Mouse (Mus musculus) intestine, embryonic 15.5 days (tissue): ENCODE results near the gene Ccdc185. TPM values are rescaled to one million over a fixed set of nuclear protein-coding genes. Genes with fewer than 3 reads are reported as not detected.

Experiments used
- ATAC-seq: fragments of 200-750 bp; cut with Nextera tagmentation; 2 replicates; pipeline ENCODE4 v1.8.0; 2017; ENCODE audit warnings: moderate TSS enrichment, moderate library complexity
- H3K27ac ChIP-seq: fragments of 300-500 bp; sonication (generic); 2 replicates; pipeline ENCODE4 v1.5.1; 2015; ENCODE audit warnings: mild to moderate bottlenecking, inconsistent platforms
- H3K27me3 ChIP-seq: fragments of 300-500 bp; sonication (generic); replicated peaks from 2 replicates; pipeline ENCODE4 v1.6.1; 2015; ENCODE audit warnings: inconsistent platforms
- H3K36me3 ChIP-seq: fragments of 300-500 bp; sonication (generic); 2 replicates; pipeline ENCODE4 v1.6.1; 2015; ENCODE audit warnings: inconsistent platforms
- H3K4me1 ChIP-seq: fragments of 300-500 bp; sonication (generic); replicated peaks from 2 replicates; pipeline ENCODE4 v1.6.1; 2015; ENCODE audit warnings: inconsistent platforms
- H3K4me2 ChIP-seq: fragments of 300-500 bp; sonication (generic); replicated peaks from 2 replicates; pipeline ENCODE4 v1.6.1; 2015; ENCODE audit warnings: mild to moderate bottlenecking, inconsistent platforms
- H3K4me3 ChIP-seq: fragments of 300-500 bp; sonication (generic); replicated peaks from 2 replicates; pipeline ENCODE4 v1.5.1; 2015; ENCODE audit warnings: inconsistent platforms
- H3K9ac ChIP-seq: fragments of 300-500 bp; sonication (generic); 2 replicates; pipeline ENCODE4 v1.6.1; 2015; ENCODE audit warnings: inconsistent platforms
- H3K9me3 ChIP-seq: fragments of 300-500 bp; sonication (generic); 2 replicates; pipeline ENCODE4 v1.6.1; 2016; ENCODE audit warnings: inconsistent platforms
- WGBS: fragments of 180-500 bp; shearing (Covaris S2); methylation state at CpG from one replicate; pipeline ENCODE4 v1.1.7; 2015; 5-methylcytosine and 5-hydroxymethylcytosine counted together
- polyA plus RNA-seq: library from polyadenylated mRNA; unstranded; fragments of >200 nt; fragmentation: Nextera tagmentation; extraction: Ambion mirVana; gene quantifications from 2 replicates; pipeline ENCODE4 v1.2.1, GENCODE M21; 2015

Ccdc185 gene
- not detected in 2 replicates for polyA plus RNA-seq

DNA sequence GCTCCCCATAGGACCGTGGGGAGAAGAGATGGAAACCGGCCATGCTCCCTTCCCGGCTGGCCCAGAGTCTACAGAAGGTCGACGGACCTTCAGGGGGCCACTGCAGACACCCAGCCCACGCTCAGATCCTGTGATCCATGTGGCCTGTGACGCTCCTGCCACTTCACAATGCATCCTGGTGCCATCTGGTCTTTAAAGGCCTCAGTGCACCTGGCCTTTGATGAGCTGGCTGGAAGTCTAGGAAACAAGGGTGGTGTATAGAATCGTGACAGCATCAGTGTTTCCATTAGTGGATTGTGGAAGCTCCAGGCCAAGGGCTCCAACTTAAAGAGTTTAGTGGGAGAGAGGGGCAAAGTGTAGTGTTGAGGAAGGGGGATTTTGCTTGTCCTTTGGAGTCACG, at the start of gene Ccdc185:
TSS of gene Ccdc185 (minus strand) at position 101 of the 400 bp plus-strand sequence.
- Histone ChIP-seq H3K27me3 (no peaks in the 10 kb centered on the region), H3K4me2 (no peak within 1 kb of the TSS), H3K27ac (no peak within 1 kb of the TSS), H3K4me1 (no peaks in the 10 kb centered on the region), H3K9me3 (no peaks in the 10 kb centered on the region), H3K36me3 (no peaks in the 10 kb centered on the region), H3K4me3 (no peak within 1 kb of the TSS), H3K9ac (no peak within 1 kb of the TSS)
- ATAC-seq = no peak
- 92% methylated on average over 9 of the region's 9 CpGs for WGBS

DNA sequence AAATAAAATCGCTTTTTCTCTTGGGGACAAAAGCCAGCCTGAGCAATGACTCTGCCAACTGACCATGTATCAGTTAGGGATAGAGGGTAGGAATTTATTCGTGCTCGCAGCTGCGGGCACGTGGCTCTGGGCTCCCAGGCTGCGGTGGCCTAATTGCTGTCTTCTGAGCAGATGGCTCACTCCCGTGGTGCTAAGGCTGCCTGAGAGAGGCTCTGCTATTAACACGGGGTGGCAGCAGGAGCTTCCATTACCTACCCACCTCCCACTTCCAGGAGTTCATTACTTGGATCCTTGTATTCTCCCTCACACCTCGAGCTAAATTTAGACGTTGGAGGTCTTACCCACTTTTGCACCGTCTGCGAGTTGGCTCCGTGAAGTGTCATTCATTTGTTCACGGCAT, 48.1 kb upstream of the Ccdc185 start:
- H3K9me3 ChIP-seq = no peaks in the 10 kb centered on the region
- H3K4me3 ChIP-seq = no peak overlapping the region
- H3K4me2 ChIP-seq = no peak overlapping the region
- H3K4me1 ChIP-seq = peaks cover 8% of the 10 kb centered on the region; the same call in 1 of the 2 replicates
- H3K27me3 ChIP-seq = no peaks in the 10 kb centered on the region
- no peak overlapping the region for H3K9ac ChIP-seq
- 76% methylated on average over 14 of the region's 14 CpGs for WGBS
- H3K27ac ChIP-seq = no peak overlapping the region
- H3K36me3 ChIP-seq = no peaks in the 10 kb centered on the region
- ATAC-seq = no peak

DNA sequence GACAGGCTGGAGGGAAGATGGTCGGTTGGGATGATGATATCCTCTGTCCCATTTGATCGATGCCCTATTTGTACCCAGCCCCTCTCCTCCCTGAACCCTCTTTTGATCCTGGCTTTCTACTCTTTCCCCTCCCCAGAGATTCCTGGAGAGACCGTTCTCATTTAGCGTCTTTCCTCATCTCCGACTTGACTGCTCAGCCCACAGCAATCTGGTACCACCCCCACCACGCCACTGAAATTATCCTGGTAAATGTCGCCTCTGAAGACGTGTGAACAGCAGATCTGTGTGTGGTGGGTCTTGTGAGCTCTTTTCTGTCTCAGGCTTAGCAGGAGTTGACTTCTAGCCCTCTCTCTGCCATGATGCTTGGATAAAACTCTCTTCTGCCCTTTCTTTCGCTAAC, 45.6 kb upstream of the Ccdc185 start:
- no peak for ATAC-seq
- 87% methylated on average over 9 of the region's 9 CpGs for WGBS

DNA sequence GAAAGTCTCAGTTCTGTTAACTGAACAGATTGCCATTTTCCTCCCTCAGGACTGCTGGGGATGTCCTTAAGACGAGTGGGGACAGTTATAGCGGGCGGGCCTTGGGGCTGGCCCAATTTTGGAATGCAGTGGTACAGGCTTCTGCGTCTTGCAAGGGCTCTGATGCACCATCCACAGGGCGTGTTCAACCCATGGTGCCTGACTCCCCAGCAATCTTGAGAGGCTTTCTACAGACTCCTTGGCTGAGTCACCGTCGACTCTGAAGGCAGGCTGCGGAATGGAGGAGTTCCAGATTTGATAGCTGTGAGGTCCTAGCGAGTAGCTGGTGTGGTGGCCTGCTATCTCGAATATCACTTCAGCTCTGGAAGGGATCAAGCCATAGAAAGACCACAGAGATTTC, 45.2 kb upstream of the Ccdc185 start:
- no peak overlapping the region for H3K9ac ChIP-seq
- H3K36me3 ChIP-seq = no peaks in the 10 kb centered on the region
- peaks cover 11% of the 10 kb centered on the region; the same call in 1 of the 2 replicates for H3K4me1 ChIP-seq
- no peak for ATAC-seq
- WGBS = 90% methylated on average over 10 of the region's 10 CpGs
- H3K4me2 ChIP-seq = no peak overlapping the region
- H3K4me3 ChIP-seq = no peak overlapping the region
- no peak overlapping the region for H3K27ac ChIP-seq
- H3K9me3 ChIP-seq = no peaks in the 10 kb centered on the region
- no peaks in the 10 kb centered on the region for H3K27me3 ChIP-seq

More for the DNA sequence above, 45.6 kb upstream of the Ccdc185 start:
- Histone ChIP-seq H3K27me3 (no peaks in the 10 kb centered on the region), H3K9ac (no peak overlapping the region), H3K36me3 (no peaks in the 10 kb centered on the region), H3K4me1 (peaks cover 11% of the 10 kb centered on the region; the same call in 1 of the 2 replicates), H3K9me3 (no peaks in the 10 kb centered on the region), H3K4me2 (no peak overlapping the region), H3K27ac (no peak overlapping the region), H3K4me3 (no peak overlapping the region)

DNA sequence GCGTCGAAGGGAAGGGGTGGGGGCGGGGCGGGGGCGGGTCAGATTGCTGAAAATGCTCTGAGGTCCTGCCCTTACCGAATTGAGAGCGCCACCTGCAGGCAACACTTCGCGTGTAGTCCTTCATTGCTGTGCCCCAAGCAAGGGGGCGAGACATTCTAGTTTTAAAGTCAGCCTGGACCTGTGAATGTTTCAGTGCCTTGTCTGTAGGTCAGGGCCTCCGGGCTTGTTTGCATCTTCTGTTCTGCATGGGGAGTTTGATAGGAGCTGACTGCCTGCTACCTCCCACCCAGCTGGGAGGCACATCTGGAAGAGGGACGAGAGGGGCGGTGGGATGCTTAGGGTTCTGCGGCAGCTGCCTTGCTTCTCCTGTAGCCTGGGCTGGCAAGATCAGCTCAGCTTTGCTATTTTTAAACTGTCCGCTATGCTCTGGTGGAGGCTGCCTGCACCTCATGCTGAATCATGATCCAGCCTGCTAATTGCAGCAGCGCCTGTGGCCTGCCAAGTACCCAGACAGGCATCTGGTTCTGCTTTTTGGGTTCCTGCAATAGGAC, 43.6 kb upstream of the Ccdc185 start:
- no peak overlapping the region for H3K9ac ChIP-seq
- WGBS = 17% methylated on average over 16 of the region's 16 CpGs
- H3K27ac ChIP-seq = 0 out of 2 replicates have a peak overlapping the region, but pooled peaks have one; percentile 45
- no peak overlapping the region for H3K4me3 ChIP-seq
- H3K27me3 ChIP-seq = no peaks in the 10 kb centered on the region
- no peaks in the 10 kb centered on the region for H3K36me3 ChIP-seq
- no peaks in the 10 kb centered on the region for H3K9me3 ChIP-seq
- H3K4me2 ChIP-seq = peak overlapping the region; percentile 30
- ATAC-seq = peak; percentile 56; the same call in 1 of the 2 replicates
- peaks cover 11% of the 10 kb centered on the region; the same call in 1 of the 2 replicates for H3K4me1 ChIP-seq

DNA sequence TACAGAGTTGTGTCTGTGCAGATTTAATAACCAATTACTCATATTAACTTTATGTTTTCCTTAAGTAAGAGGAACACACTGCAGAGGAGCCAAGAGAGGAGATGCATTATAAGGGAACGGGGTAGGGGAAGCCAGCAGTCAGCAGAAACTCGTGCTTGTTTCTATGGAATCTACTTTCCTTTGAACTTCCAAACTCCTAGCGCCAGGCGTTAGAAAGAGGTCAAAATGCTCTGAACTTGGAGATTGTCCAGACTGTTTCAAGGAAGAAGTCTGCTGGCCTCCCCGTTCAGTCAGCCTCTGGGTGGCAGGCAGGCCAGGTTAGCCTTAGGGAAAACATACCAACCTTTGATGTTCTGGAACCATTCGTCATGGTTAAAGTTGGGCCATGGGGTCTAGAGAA, 39.9 kb upstream of the Ccdc185 start:
- Histone ChIP-seq H3K9ac (no peak overlapping the region), H3K9me3 (no peaks in the 10 kb centered on the region), H3K4me1 (peaks cover 11% of the 10 kb centered on the region; the same call in 1 of the 2 replicates), H3K36me3 (no peaks in the 10 kb centered on the region), H3K27ac (no peak overlapping the region), H3K4me3 (no peak overlapping the region), H3K27me3 (no peaks in the 10 kb centered on the region), H3K4me2 (no peak overlapping the region)
- 42% methylated on average over 6 of the region's 6 CpGs for WGBS
- ATAC-seq = no peak

DNA sequence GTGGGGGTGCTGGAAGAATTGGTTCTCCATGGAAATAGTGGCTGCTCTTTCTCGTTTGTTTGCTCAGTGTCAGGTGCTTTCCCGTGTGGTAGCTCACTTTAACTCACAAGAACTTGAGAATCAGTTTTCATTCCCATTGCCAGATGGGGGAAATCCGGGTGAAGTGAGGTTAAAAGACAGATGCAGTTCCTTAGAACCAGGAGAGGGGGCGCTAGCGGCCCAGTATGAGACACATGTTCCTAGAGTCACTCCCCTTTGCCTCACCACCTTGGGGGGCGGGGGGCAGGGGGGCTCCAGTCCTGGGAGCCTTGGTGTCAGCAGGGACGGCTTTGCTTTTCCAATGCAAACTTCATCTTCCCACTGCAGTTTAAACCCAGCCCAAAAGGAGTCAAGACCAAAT, 38.0 kb upstream of the Ccdc185 start:
- no peak for ATAC-seq
- Histone ChIP-seq H3K36me3 (no peaks in the 10 kb centered on the region), H3K4me1 (0 out of 2 replicates have a peak, but pooled peaks cover 8% of the 10 kb centered on the region), H3K27ac (no peak overlapping the region), H3K9me3 (no peaks in the 10 kb centered on the region), H3K4me2 (no peak overlapping the region), H3K27me3 (no peaks in the 10 kb centered on the region), H3K9ac (no peak overlapping the region), H3K4me3 (no peak overlapping the region)
- WGBS = 53% methylated on average over 7 of the region's 7 CpGs

DNA sequence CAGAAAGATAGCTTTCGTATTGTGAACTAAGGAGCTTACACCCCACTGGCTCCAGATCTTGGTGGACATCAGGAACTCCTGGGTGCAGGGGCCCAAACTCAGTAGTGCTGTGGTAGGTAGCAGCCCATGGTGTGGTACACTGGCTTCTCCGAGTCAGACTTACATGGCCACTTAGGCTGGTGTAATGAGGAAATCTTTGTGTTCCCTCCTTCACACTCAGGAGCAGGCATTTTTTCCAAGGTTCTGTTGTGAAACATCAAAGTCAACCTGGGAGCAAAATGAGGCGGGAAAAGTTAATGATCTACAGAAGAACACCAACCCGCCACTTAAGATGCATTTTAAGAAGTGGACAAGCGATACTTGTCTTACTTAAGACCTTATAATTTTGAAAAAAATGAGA, 36.5 kb upstream of the Ccdc185 start:
- ATAC-seq = no peak
- no peak overlapping the region for H3K27ac ChIP-seq
- WGBS = 74% methylated on average over 5 of the region's 5 CpGs

DNA sequence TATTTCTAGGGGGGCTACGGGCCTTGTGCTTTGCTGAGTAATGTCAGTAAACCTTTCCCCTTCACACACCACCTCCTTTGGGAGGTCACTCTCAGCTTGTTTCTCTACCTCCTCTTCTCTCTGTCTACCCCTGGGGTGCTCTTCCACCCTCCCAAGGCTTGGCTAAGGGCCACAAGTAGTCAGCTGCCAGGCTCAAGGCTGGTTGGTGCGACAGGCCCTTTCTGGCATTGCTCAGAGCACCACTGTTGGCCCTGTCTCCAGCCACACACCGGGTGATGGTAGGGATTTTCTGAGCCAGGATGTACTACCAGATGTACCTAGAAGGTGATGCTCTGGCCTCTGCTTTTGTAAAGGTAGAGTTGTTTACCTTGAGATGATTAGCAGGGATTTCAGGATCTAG, 35.8 kb upstream of the Ccdc185 start:
- ATAC-seq = no peak
- no peak overlapping the region for H3K4me3 ChIP-seq
- H3K4me1 ChIP-seq = 0 out of 2 replicates have a peak, but pooled peaks cover 7% of the 10 kb centered on the region
- 77% methylated on average over 3 of the region's 3 CpGs for WGBS
- H3K9ac ChIP-seq = no peak overlapping the region
- H3K4me2 ChIP-seq = no peak overlapping the region
- no peak overlapping the region for H3K27ac ChIP-seq
- no peaks in the 10 kb centered on the region for H3K9me3 ChIP-seq
- H3K27me3 ChIP-seq = no peaks in the 10 kb centered on the region
- no peaks in the 10 kb centered on the region for H3K36me3 ChIP-seq

More for the DNA sequence above, 36.5 kb upstream of the Ccdc185 start:
- no peaks in the 10 kb centered on the region for H3K36me3 ChIP-seq
- no peak overlapping the region for H3K4me2 ChIP-seq
- H3K4me3 ChIP-seq = no peak overlapping the region
- no peaks in the 10 kb centered on the region for H3K27me3 ChIP-seq
- 0 out of 2 replicates have a peak, but pooled peaks cover 9% of the 10 kb centered on the region for H3K4me1 ChIP-seq
- no peaks in the 10 kb centered on the region for H3K9me3 ChIP-seq
- no peak overlapping the region for H3K9ac ChIP-seq

DNA sequence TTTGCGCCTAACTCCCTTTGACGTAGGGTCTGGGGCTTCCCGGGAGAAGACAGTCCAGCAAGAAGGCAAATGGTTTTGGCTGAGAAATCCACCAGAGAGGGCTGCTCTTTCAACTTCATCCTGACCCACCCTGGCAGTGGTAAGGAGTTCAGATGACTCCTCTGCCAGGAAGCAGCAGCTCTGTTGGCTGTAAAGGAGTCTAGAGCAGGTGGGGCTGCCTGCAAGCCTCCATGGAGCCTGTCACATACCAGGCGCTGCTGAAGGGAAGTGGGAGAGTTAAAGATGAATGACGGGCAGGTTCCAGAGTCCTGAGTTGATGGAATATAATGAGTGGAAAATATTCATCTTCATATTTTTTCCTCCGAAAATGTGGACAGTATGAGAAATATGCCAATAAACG, 34.8 kb upstream of the Ccdc185 start:
- Histone ChIP-seq H3K4me1 (0 out of 2 replicates have a peak, but pooled peaks cover 7% of the 10 kb centered on the region), H3K36me3 (no peaks in the 10 kb centered on the region), H3K4me3 (no peak overlapping the region), H3K4me2 (no peak overlapping the region), H3K9ac (no peak overlapping the region), H3K27me3 (no peaks in the 10 kb centered on the region), H3K27ac (no peak overlapping the region), H3K9me3 (no peaks in the 10 kb centered on the region)
- 90% methylated on average over 7 of the region's 7 CpGs for WGBS
- no peak for ATAC-seq

DNA sequence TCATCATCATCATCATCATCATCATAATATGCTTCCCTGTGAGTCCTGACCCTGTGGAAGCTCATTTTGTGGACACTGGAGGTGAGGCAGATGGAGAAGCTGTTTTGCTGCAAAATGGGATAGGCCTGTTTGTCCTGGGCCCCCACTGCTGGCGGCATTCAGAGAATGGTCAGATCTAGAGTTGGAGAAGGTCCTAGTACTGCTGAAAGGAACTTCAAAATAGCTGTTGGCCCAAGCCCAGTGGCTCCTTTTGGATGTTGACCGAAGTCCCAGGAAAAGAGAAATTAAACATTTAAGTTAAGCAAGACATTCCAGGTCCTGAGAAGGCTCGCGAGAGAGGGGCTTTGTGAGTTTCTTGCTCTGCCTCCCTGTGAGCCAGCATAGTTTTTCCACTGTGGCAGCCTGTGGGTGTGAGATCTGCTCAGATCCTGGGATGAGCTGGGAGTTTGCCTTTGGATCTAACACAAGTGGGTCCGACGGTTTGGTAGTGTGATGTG, 30.1 kb upstream of the Ccdc185 start:
- WGBS = 75% methylated on average over 6 of the region's 6 CpGs
- no peaks in the 10 kb centered on the region for H3K36me3 ChIP-seq
- no peaks in the 10 kb centered on the region for H3K9me3 ChIP-seq
- H3K27me3 ChIP-seq = no peaks in the 10 kb centered on the region
- ATAC-seq = no peak
- H3K9ac ChIP-seq = no peak overlapping the region
- 0 out of 2 replicates have a peak, but pooled peaks cover 7% of the 10 kb centered on the region for H3K4me1 ChIP-seq
- H3K4me2 ChIP-seq = no peak overlapping the region
- no peak overlapping the region for H3K27ac ChIP-seq
- H3K4me3 ChIP-seq = no peak overlapping the region

DNA sequence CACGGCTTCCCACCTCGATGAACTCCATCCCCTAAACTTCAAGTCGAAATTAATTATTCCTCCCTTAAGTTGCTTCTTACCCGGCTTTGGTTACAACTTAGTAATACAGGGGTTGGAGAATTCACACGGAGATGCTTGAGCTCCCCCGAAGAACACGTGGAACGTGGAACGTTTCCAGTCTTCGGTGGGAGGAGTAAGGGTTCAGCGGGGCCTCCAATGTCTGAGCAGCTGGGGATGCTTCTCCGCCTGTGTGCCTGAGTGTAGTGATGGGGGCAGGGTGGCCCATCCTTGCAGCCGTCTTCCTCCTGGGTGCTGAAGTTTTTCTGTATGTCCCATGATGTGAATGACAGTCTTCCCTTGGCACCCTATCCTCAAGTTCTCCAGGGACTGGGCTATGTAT, 29.2 kb upstream of the Ccdc185 start:
- 0 out of 2 replicates have a peak, but pooled peaks have one; percentile 51 for ATAC-seq
- Histone ChIP-seq H3K27ac (no peak overlapping the region), H3K36me3 (no peaks in the 10 kb centered on the region), H3K4me3 (no peak overlapping the region), H3K4me2 (no peak overlapping the region), H3K9ac (no peak overlapping the region), H3K27me3 (no peaks in the 10 kb centered on the region), H3K4me1 (0 out of 2 replicates have a peak, but pooled peaks cover 7% of the 10 kb centered on the region), H3K9me3 (no peaks in the 10 kb centered on the region)
- 63% methylated on average over 13 of the region's 13 CpGs for WGBS
